Mouse (Mus musculus): Measurements from ENCODE around the gene Atp5d. TPM values are rescaled to one million over a fixed set of nuclear protein-coding genes. Genes with fewer than 3 reads are reported as not detected.

Gene Atp5d
- polyA plus RNA-seq, 1 experiment, result 1,163 TPM

GRCm38 (mm10) chr10:80171252-80171651 lies 32.8 kb downstream of the Atp5d start:
- Histone ChIP-seq H3K36me3 (ENCODE audit: control insufficient read depth, insufficient read depth) (peaks cover 6% of the 10 kb centered on the region), H3ac (ENCODE audit: control insufficient read depth, insufficient read length) (no peak overlapping the region), H3K4me2 (ENCODE audit: low read depth) (no peak overlapping the region), H3K27me3 (ENCODE audit: control insufficient read depth, insufficient read depth, insufficient read length) (no peaks in the 10 kb centered on the region), H3K4me3 (no peak overlapping the region), H3K79me2 (ENCODE audit: control insufficient read depth, insufficient read depth) (peaks cover 20% of the 10 kb centered on the region)
- TF ChIP-seq SRF (IDR thresholded peaks at IDR 0.05; ENCODE audit: control insufficient read depth, insufficient read length, low read depth), result no peak
- TF ChIP-seq USF1 (IDR thresholded peaks at IDR 0.05; ENCODE audit: low read depth), result no peak
- TF ChIP-seq POLR2AphosphoS2 (IDR thresholded peaks at IDR 0.05; ENCODE audit: insufficient read length, low read depth), result no peak
- TF ChIP-seq TCF12 (IDR thresholded peaks at IDR 0.05; ENCODE audit: insufficient read depth, poor library complexity, severe bottlenecking), result no peak
- TF ChIP-seq TCF3 (IDR thresholded peaks at IDR 0.05; ENCODE audit: insufficient read length, low read depth), result no peak
- TF ChIP-seq MYOD1 (IDR thresholded peaks at IDR 0.05; ENCODE audit: control insufficient read depth in 1 of 3, insufficient read length in 2 of 3, low read depth in 2 of 3), result no peak
- no peak for TF ChIP-seq POLR2A (IDR thresholded peaks at IDR 0.05; ENCODE audit: insufficient read length, low read depth)

GRCm38 (mm10) chr10:80171760-80172526 lies 33.5 kb downstream of the Atp5d start:
- Histone ChIP-seq H3K79me2 (ENCODE audit: control insufficient read depth, insufficient read depth) (peaks cover 20% of the 10 kb centered on the region), H3ac (ENCODE audit: control insufficient read depth, insufficient read length) (peak overlapping the region; percentile 1), H3K4me2 (ENCODE audit: low read depth) (peak overlapping the region; percentile 75), H3K4me3 (peak overlapping the region; percentile 33), H3K27me3 (ENCODE audit: control insufficient read depth, insufficient read depth, insufficient read length) (no peaks in the 10 kb centered on the region), H3K36me3 (ENCODE audit: control insufficient read depth, insufficient read depth) (peaks cover 6% of the 10 kb centered on the region)
- no peak for TF ChIP-seq TCF3 (IDR thresholded peaks at IDR 0.05; ENCODE audit: insufficient read length, low read depth)
- TF ChIP-seq POLR2AphosphoS2 (IDR thresholded peaks at IDR 0.05; ENCODE audit: insufficient read length, low read depth), result peak; percentile 52
- peak; percentile 12 for TF ChIP-seq POLR2A (IDR thresholded peaks at IDR 0.05; ENCODE audit: insufficient read length, low read depth)
- no peak for TF ChIP-seq CEBPB (IDR thresholded peaks at IDR 0.05; ENCODE audit: insufficient read depth, poor library complexity, severe bottlenecking)

GRCm38 (mm10) chr10:80172527-80173292 lies 34.3 kb downstream of the Atp5d start, which contains the start of gene 1600002K03Rik:
Gene 1600002K03Rik, plus strand, starts transcription at chr10:80172944.
- peak within 1 kb of the TSS; percentile 3 for H3ac ChIP-seq (ENCODE audit: control insufficient read depth, insufficient read length)
- H3K79me2 ChIP-seq (ENCODE audit: control insufficient read depth, insufficient read depth), result peaks cover 20% of the 10 kb centered on the region
- peaks cover 6% of the 10 kb centered on the region for H3K36me3 ChIP-seq (ENCODE audit: control insufficient read depth, insufficient read depth)
- TF ChIP-seq SRF (IDR thresholded peaks at IDR 0.05; ENCODE audit: control insufficient read depth, insufficient read length, low read depth) (peak; percentile 36), CEBPB (IDR thresholded peaks at IDR 0.05; ENCODE audit: insufficient read depth, poor library complexity, severe bottlenecking) (0 out of 2 replicates have a peak, but pooled peaks have one; percentile 12), MAX (IDR thresholded peaks at IDR 0.05; ENCODE audit: low read depth) (no peak), MYOG (IDR thresholded peaks at IDR 0.05; ENCODE audit: control insufficient read depth in 1 of 3, insufficient read depth in 1 of 3, insufficient read length in 2 of 3, low read depth in 2 of 3) (no peak), TCF3 (IDR thresholded peaks at IDR 0.05; ENCODE audit: insufficient read length, low read depth) (no peak), USF1 (IDR thresholded peaks at IDR 0.05; ENCODE audit: low read depth) (peak; percentile 96), MYOD1 (IDR thresholded peaks at IDR 0.05; ENCODE audit: control insufficient read depth in 1 of 3, insufficient read length in 2 of 3, low read depth in 2 of 3) (peak in 1 of 3 experiments; percentile 1), POLR2A (IDR thresholded peaks at IDR 0.05; ENCODE audit: insufficient read length, low read depth) (peak; percentile 89), TCF12 (IDR thresholded peaks at IDR 0.05; ENCODE audit: insufficient read depth, poor library complexity, severe bottlenecking) (no peak), REST (IDR thresholded peaks at IDR 0.05; ENCODE audit: insufficient read depth, insufficient read length) (no peak), POLR2AphosphoS2 (IDR thresholded peaks at IDR 0.05; ENCODE audit: insufficient read length, low read depth) (peak; percentile 97), E2F4 (IDR thresholded peaks at IDR 0.05; ENCODE audit: insufficient read depth) (no peak)
- peak within 1 kb of the TSS; percentile 75 for H3K4me2 ChIP-seq (ENCODE audit: low read depth)
- H3K4me3 ChIP-seq, result peak within 1 kb of the TSS; percentile 33
- no peaks in the 10 kb centered on the region for H3K27me3 ChIP-seq (ENCODE audit: control insufficient read depth, insufficient read depth, insufficient read length)

GRCm38 (mm10) chr10:80173358-80173757 lies 34.9 kb downstream of the Atp5d start:
- Histone ChIP-seq H3K4me2 (ENCODE audit: low read depth) (peak overlapping the region; percentile 75), H3K4me3 (peak overlapping the region; percentile 33), H3K27me3 (ENCODE audit: control insufficient read depth, insufficient read depth, insufficient read length) (no peaks in the 10 kb centered on the region), H3K79me2 (ENCODE audit: control insufficient read depth, insufficient read depth) (peaks cover 18% of the 10 kb centered on the region), H3ac (ENCODE audit: control insufficient read depth, insufficient read length) (peak overlapping the region; percentile 3), H3K36me3 (ENCODE audit: control insufficient read depth, insufficient read depth) (peaks cover 6% of the 10 kb centered on the region)
- TF ChIP-seq E2F4 (IDR thresholded peaks at IDR 0.05; ENCODE audit: insufficient read depth), result no peak
- no peak for TF ChIP-seq MYOG (IDR thresholded peaks at IDR 0.05; ENCODE audit: control insufficient read depth in 1 of 3, insufficient read depth in 1 of 3, insufficient read length in 2 of 3, low read depth in 2 of 3)
- TF ChIP-seq TCF12 (IDR thresholded peaks at IDR 0.05; ENCODE audit: insufficient read depth, poor library complexity, severe bottlenecking), result no peak
- no peak for TF ChIP-seq MYOD1 (IDR thresholded peaks at IDR 0.05; ENCODE audit: control insufficient read depth in 1 of 3, insufficient read length in 2 of 3, low read depth in 2 of 3)
- TF ChIP-seq MAX (IDR thresholded peaks at IDR 0.05; ENCODE audit: low read depth), result no peak
- TF ChIP-seq REST (IDR thresholded peaks at IDR 0.05; ENCODE audit: insufficient read depth, insufficient read length), result no peak
- TF ChIP-seq USF1 (IDR thresholded peaks at IDR 0.05; ENCODE audit: low read depth), result no peak
- no peak for TF ChIP-seq POLR2AphosphoS2 (IDR thresholded peaks at IDR 0.05; ENCODE audit: insufficient read length, low read depth)
- no peak for TF ChIP-seq SRF (IDR thresholded peaks at IDR 0.05; ENCODE audit: control insufficient read depth, insufficient read length, low read depth)
- no peak for TF ChIP-seq CEBPB (IDR thresholded peaks at IDR 0.05; ENCODE audit: insufficient read depth, poor library complexity, severe bottlenecking)
- no peak for TF ChIP-seq TCF3 (IDR thresholded peaks at IDR 0.05; ENCODE audit: insufficient read length, low read depth)
- no peak for TF ChIP-seq POLR2A (IDR thresholded peaks at IDR 0.05; ENCODE audit: insufficient read length, low read depth)

Measured in myocyte (in vitro differentiated cells).